Mouse (Mus musculus) lung, postnatal 0 days (tissue): ENCODE results near the gene Ak6. TPM values are rescaled to one million over a fixed set of nuclear protein-coding genes. Genes with fewer than 3 reads are reported as not detected.

Source experiments
- ATAC-seq: fragments of 200-750 bp; cut with Nextera tagmentation; 2 replicates; pipeline ENCODE4 v1.8.0; 2017; ENCODE audit warnings: moderate library complexity
- DNase-seq: peaks from one replicate; pipeline ENCODE4 v3.0.0-alpha.2; 2016; ENCODE audit warnings: low spot score
- H3K27ac ChIP-seq: fragments of 300-500 bp; sonication (generic); 2 replicates; pipeline ENCODE4 v1.5.1; 2014; ENCODE audit warnings: antibody characterized with exemption, mild to moderate bottlenecking, low read length, mixed read lengths
- H3K27me3 ChIP-seq: fragments of 300-500 bp; sonication (generic); replicated peaks from 2 replicates; pipeline ENCODE4 v1.6.1; 2014; ENCODE audit warnings: low read length, mixed read lengths; ENCODE audit not compliant: insufficient read depth
- H3K36me3 ChIP-seq: fragments of 300-500 bp; sonication (generic); 2 replicates; pipeline ENCODE4 v1.6.1; 2014; ENCODE audit warnings: low read length, mixed read lengths; ENCODE audit not compliant: insufficient read depth
- H3K4me1 ChIP-seq: fragments of 300-500 bp; sonication (generic); 2 replicates; pipeline ENCODE4 v1.6.1; 2014; ENCODE audit warnings: antibody characterized with exemption, low read depth, low read length, mixed read lengths; ENCODE audit not compliant: insufficient read depth
- H3K4me2 ChIP-seq: fragments of 300-500 bp; sonication (generic); replicated peaks from 2 replicates; pipeline ENCODE4 v1.6.1; 2014; ENCODE audit warnings: low read depth, mild to moderate bottlenecking, low read length, moderate library complexity, mixed read lengths
- H3K4me3 ChIP-seq: fragments of 300-500 bp; sonication (generic); 2 replicates; pipeline ENCODE4 v1.5.1; 2014; ENCODE audit warnings: low read depth, low read length
- H3K9ac ChIP-seq: fragments of 300-500 bp; sonication (generic); replicated peaks from 2 replicates; pipeline ENCODE4 v1.6.1; 2014; ENCODE audit warnings: low read depth, mild to moderate bottlenecking
- H3K9me3 ChIP-seq: fragments of 300-500 bp; sonication (generic); 2 replicates; pipeline ENCODE4 v1.6.1; 2016; ENCODE audit warnings: low read length, mixed read lengths
- CTCF ChIP-seq: IDR thresholded peaks from 2 replicates; pipeline ENCODE4 v1.5.1; 2016; ENCODE audit warnings: antibody characterized with exemption, mild to moderate bottlenecking
- EP300 ChIP-seq: IDR thresholded peaks from 2 replicates; pipeline ENCODE4 v1.6.1; 2016; ENCODE audit warnings: antibody characterized with exemption, mild to moderate bottlenecking, control low read depth
- WGBS: fragments of 180-500 bp; shearing (Covaris S2); extraction: QIAGEN DNeasy Blood & Tissue Kit; methylation state at CpG from one replicate; pipeline ENCODE4 v1.1.7; 2014; 5-methylcytosine and 5-hydroxymethylcytosine counted together
- polyA plus RNA-seq: library from polyadenylated mRNA; unstranded; fragments of >200 nt; fragmentation: Nextera tagmentation; extraction: Ambion mirVana; gene quantifications from 2 replicates; pipeline ENCODE4 v1.2.1, GENCODE M21; 2015

Gene Ak6
- polyA plus RNA-seq = 135 and 136 TPM in 2 replicates

DNA sequence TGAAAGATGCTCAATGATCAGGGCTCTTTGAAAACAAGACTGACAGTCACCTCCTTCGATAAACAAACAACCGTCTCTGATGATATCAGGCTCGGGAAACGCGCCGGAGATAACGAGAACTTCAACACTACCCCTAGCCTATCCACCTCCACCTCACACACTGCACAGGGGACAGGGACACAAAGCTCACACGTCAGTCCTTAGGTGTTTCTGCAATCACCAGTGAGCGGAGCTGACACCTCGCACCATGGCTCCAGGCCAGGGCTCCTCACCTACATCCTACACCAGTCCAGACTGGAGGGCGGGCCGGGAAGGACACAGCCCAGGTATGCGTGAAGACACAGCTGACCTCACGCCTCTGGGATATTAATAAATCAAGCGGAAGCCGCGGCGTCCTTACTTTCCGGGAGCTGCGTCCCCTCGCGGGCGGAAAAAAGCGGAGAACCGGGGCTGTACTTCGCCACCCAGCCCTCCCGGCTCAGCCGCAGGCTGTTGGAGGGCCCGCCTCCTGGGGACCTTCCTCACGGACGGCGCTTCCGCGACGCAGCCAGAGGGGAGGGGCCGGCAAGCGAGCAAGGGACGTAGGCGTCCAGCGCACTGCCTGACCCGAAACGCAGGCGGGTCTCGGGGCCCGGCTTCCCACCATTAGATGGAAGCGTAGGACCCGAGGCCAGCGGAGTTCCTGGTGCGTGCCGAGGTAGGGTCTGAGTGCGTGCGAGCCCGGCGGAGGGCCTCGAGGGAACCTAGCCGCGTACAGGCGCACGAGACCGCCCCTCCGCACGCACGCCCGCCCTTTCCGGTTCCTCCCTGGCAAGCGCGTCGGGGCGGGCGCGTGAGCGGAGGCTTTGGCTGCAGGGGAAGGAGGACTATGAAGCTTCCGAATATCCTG, at the start of gene Ak6, which contains the start of gene Rad17:
Gene Ak6, plus strand, starts transcription at position 430 of the 889 bp plus-strand sequence.
Gene Rad17, minus strand, starts transcription at position 502 of the 889 bp plus-strand sequence.
- WGBS = under 1% methylated on average over 55 of the region's 73 CpGs
- peak; percentile 96 for DNase-seq
- H3K9me3 ChIP-seq = no peaks in the 10 kb centered on the region
- TF ChIP-seq EP300 = 0 out of 2 replicates have a peak, but pooled peaks have one; percentile 40
- peak; percentile 52 for TF ChIP-seq CTCF
- H3K36me3 ChIP-seq = no peaks in the 10 kb centered on the region; the same call in 1 of the 2 replicates
- peak; percentile 98 for ATAC-seq
- no peaks in the 10 kb centered on the region for H3K27me3 ChIP-seq
- H3K27ac ChIP-seq = peak within 1 kb of the TSS; percentile 93
- peak within 1 kb of the TSS; percentile 86 for H3K9ac ChIP-seq
- H3K4me1 ChIP-seq = peaks cover 6% of the 10 kb centered on the region; the same call in 1 of the 2 replicates
- H3K4me3 ChIP-seq = peak within 1 kb of the TSS; percentile 95
- peak within 1 kb of the TSS; percentile 74 for H3K4me2 ChIP-seq

GRCm38 (mm10) chr13:100601034-100601433, 49.7 kb upstream of the Ak6 start:
- Histone ChIP-seq H3K4me3 (no peak overlapping the region), H3K27me3 (no peaks in the 10 kb centered on the region), H3K36me3 (no peaks in the 10 kb centered on the region), H3K9ac (no peak overlapping the region), H3K4me1 (no peaks in the 10 kb centered on the region), H3K4me2 (peak overlapping the region; percentile 29; the same call in 1 of the 2 replicates), H3K27ac (peak overlapping the region; percentile 12; the same call in 1 of the 2 replicates), H3K9me3 (no peaks in the 10 kb centered on the region)
- no peak for ATAC-seq
- DNase-seq = no peak
- no peak for TF ChIP-seq CTCF
- TF ChIP-seq EP300 = no peak
- WGBS = 48% methylated on average over 8 of the region's 8 CpGs

GRCm38 (mm10) chr13:100602239-100602902, 48.4 kb upstream of the Ak6 start:
- Histone ChIP-seq H3K4me1 (no peaks in the 10 kb centered on the region), H3K27me3 (no peaks in the 10 kb centered on the region), H3K4me3 (no peak overlapping the region), H3K27ac (no peak overlapping the region), H3K36me3 (no peaks in the 10 kb centered on the region), H3K9ac (no peak overlapping the region), H3K9me3 (no peaks in the 10 kb centered on the region), H3K4me2 (no peak overlapping the region)
- TF ChIP-seq CTCF (no peak), EP300 (no peak)
- 71% methylated on average over 5 of the region's 5 CpGs for WGBS
- no peak for DNase-seq
- ATAC-seq = no peak; the same call in 1 of the 2 replicates

GRCm38 (mm10) chr13:100603031-100603737, 47.6 kb upstream of the Ak6 start:
- no peaks in the 10 kb centered on the region for H3K27me3 ChIP-seq
- 73% methylated on average over 10 of the region's 10 CpGs for WGBS
- TF ChIP-seq CTCF = no peak
- TF ChIP-seq EP300 = no peak
- H3K4me3 ChIP-seq = no peak overlapping the region
- H3K4me2 ChIP-seq = no peak overlapping the region
- H3K9ac ChIP-seq = no peak overlapping the region
- ATAC-seq (0 out of 2 replicates have a peak, but pooled peaks have one; percentile 17), DNase-seq (no peak)
- H3K27ac ChIP-seq = no peak overlapping the region
- no peaks in the 10 kb centered on the region for H3K36me3 ChIP-seq
- H3K4me1 ChIP-seq = no peaks in the 10 kb centered on the region
- H3K9me3 ChIP-seq = no peaks in the 10 kb centered on the region

- DNase-seq (no peak), ATAC-seq (0 out of 2 replicates have a peak, but pooled peaks have one; percentile 17)
- Histone ChIP-seq H3K4me3 (no peak overlapping the region), H3K4me2 (no peak overlapping the region), H3K27ac (no peak overlapping the region), H3K4me1 (no peaks in the 10 kb centered on the region), H3K27me3 (no peaks in the 10 kb centered on the region), H3K9me3 (no peaks in the 10 kb centered on the region), H3K9ac (no peak overlapping the region), H3K36me3 (no peaks in the 10 kb centered on the region)
- WGBS = 65% methylated on average over 11 of the region's 11 CpGs
- no peak for TF ChIP-seq CTCF
These were observed 47.1 kb upstream of the Ak6 start for GRCm38 (mm10) chr13:100603738-100604095.

- ATAC-seq = no peak
- H3K9me3 ChIP-seq = no peaks in the 10 kb centered on the region
- H3K27ac ChIP-seq = no peak overlapping the region
- no peak for TF ChIP-seq EP300
- TF ChIP-seq CTCF = no peak
- H3K36me3 ChIP-seq = no peaks in the 10 kb centered on the region
- H3K4me2 ChIP-seq = no peak overlapping the region
- DNase-seq = no peak
- H3K4me1 ChIP-seq = no peaks in the 10 kb centered on the region
- WGBS = 68% methylated on average over 1 of the region's 1 CpGs
- no peak overlapping the region for H3K4me3 ChIP-seq
- no peaks in the 10 kb centered on the region for H3K27me3 ChIP-seq
- H3K9ac ChIP-seq = no peak overlapping the region
These were observed 44.9 kb upstream of the Ak6 start for GRCm38 (mm10) chr13:100605845-100606244.
